Comparison of ENCODE assay signal across 8 mouse cellular contexts in the genomic region with DNA sequence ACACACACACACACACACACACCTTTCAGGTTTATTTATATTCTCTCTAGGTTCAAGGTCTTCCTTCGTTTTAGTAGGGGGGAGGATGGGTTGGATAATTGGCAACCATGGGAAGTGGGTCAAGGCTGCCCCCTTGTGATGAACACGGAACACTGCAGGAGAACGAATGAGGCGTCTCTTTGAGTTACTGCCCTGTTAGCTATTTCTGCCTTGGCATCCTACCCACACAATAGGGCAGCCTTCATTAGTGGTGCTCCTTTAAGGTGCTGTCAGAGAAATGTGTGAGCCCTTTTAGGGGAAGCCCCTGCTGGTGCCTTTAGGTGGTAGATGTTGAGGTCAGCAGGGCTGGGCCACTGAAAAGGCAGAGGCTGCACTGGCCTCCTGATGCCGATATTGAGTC. TPM values are rescaled to one million over a fixed set of nuclear protein-coding genes. Genes with fewer than 3 reads are reported as not detected.
DNase-seq lines count a peak whose midpoint lies in the region; ATAC-seq and TF ChIP-seq lines count a peak whose summit lies in the region.

No protein-coding gene starts in this region.

- no peak overlapping the region for H3K9ac ChIP-seq in forebrain, embryonic 11.5 days (ENCODE audit: low read length)
- no peak overlapping the region for H3K9ac ChIP-seq in forebrain, embryonic 16.5 days (replicated peaks; ENCODE audit: low read depth, low read length)
- H3K9ac ChIP-seq in hindbrain, embryonic 14.5 days: no peak overlapping the region

- 21% methylated on average over 5 of the region's 5 CpGs for WGBS in forebrain, embryonic 11.5 days
- 17% methylated on average over 5 of the region's 5 CpGs for WGBS in forebrain, embryonic 16.5 days
- 29% methylated on average over 5 of the region's 5 CpGs for WGBS in thymus, adult 2 months
- WGBS in hindbrain, embryonic 14.5 days: 24% methylated on average over 5 of the region's 5 CpGs

- peak; percentile 67 for DNase-seq in forebrain, embryonic 11.5 days (ENCODE audit: low spot score)
- peak; percentile 48 for DNase-seq in thymus, adult 2 months
- DNase-seq in thymus, adult 18-20 months: no peak
- DNase-seq in cerebellum, postnatal 36 days: peak; percentile 41 to 45
- peak; percentile 62 for DNase-seq in hindbrain, embryonic 14.5 days (ENCODE audit: low spot score)
- peak; percentile 36 for DNase-seq in lung, postnatal 25 days (ENCODE audit: low spot score)
- DNase-seq in thymus, postnatal 14 days: peak; percentile 52

- H3K4me2 ChIP-seq in forebrain, embryonic 11.5 days (ENCODE audit: low read depth, low read length, severe bottlenecking): no peak overlapping the region
- no peak overlapping the region for H3K4me2 ChIP-seq in forebrain, embryonic 16.5 days (ENCODE audit: low read length)
- H3K4me2 ChIP-seq in hindbrain, embryonic 14.5 days (replicated peaks): no peak overlapping the region

- TF ChIP-seq CTCF in thymus, adult 2 months (IDR thresholded peaks at IDR 0.05; ENCODE audit: borderline replicate concordance, control insufficient read depth, extremely low read depth, insufficient read depth, low read length, poor library complexity): peak; percentile 9; the same call in 1 of the 2 replicates

- no peaks in the 10 kb centered on the region for H3K27me3 ChIP-seq in forebrain, embryonic 11.5 days (ENCODE audit: control insufficient read depth, insufficient read depth, low read length)
- H3K27me3 ChIP-seq in forebrain, embryonic 16.5 days (replicated peaks; ENCODE audit: control insufficient read depth, insufficient read depth, low read length): no peaks in the 10 kb centered on the region
- H3K27me3 ChIP-seq in thymus, adult 2 months (ENCODE audit: control insufficient read depth, insufficient read depth, low read length): no peaks in the 10 kb centered on the region
- H3K27me3 ChIP-seq in hindbrain, embryonic 14.5 days (ENCODE audit: control insufficient read depth, insufficient read depth, low read length): no peaks in the 10 kb centered on the region

- H3K36me3 ChIP-seq in forebrain, embryonic 11.5 days (ENCODE audit: control insufficient read depth, insufficient read depth, low read length): no peaks in the 10 kb centered on the region
- no peaks in the 10 kb centered on the region for H3K36me3 ChIP-seq in forebrain, embryonic 16.5 days (ENCODE audit: control insufficient read depth, insufficient read depth)
- no peaks in the 10 kb centered on the region for H3K36me3 ChIP-seq in thymus, adult 2 months (ENCODE audit: control insufficient read depth, insufficient read depth, low read length)
- no peaks in the 10 kb centered on the region for H3K36me3 ChIP-seq in hindbrain, embryonic 14.5 days (replicated peaks; ENCODE audit: control insufficient read depth, insufficient read depth)

- H3K27ac ChIP-seq in forebrain, embryonic 11.5 days (ENCODE audit: low read depth, low read length): no peak overlapping the region
- H3K27ac ChIP-seq in forebrain, embryonic 16.5 days (ENCODE audit: low read length): no peak overlapping the region
- H3K27ac ChIP-seq in thymus, adult 2 months (ENCODE audit: control insufficient read depth, insufficient read depth, low read length): no peak overlapping the region
- no peak overlapping the region for H3K27ac ChIP-seq in hindbrain, embryonic 14.5 days

- no peak overlapping the region for H3K4me3 ChIP-seq in forebrain, embryonic 11.5 days (ENCODE audit: low read depth, low read length)
- no peak overlapping the region for H3K4me3 ChIP-seq in forebrain, embryonic 16.5 days (replicated peaks; ENCODE audit: low read length)
- H3K4me3 ChIP-seq in thymus, adult 2 months (ENCODE audit: control insufficient read depth, insufficient read depth, low read length): no peak overlapping the region
- H3K4me3 ChIP-seq in hindbrain, embryonic 14.5 days (replicated peaks; ENCODE audit: low read length): no peak overlapping the region

- TF ChIP-seq POLR2A in thymus, adult 2 months (IDR thresholded peaks at IDR 0.05; ENCODE audit: control insufficient read depth, extremely low read depth, insufficient read depth, low read length, poor library complexity): no peak

- no peaks in the 10 kb centered on the region for H3K4me1 ChIP-seq in forebrain, embryonic 11.5 days (replicated peaks; ENCODE audit: control insufficient read depth, insufficient read depth, low read length)
- peaks cover 21% of the 10 kb centered on the region for H3K4me1 ChIP-seq in forebrain, embryonic 16.5 days (replicated peaks; ENCODE audit: control insufficient read depth, insufficient read depth, low read length)
- peaks cover 50% of the 10 kb centered on the region for H3K4me1 ChIP-seq in thymus, adult 2 months (replicated peaks; ENCODE audit: control insufficient read depth, insufficient read depth, low read length)
- peaks cover 14% of the 10 kb centered on the region for H3K4me1 ChIP-seq in hindbrain, embryonic 14.5 days (replicated peaks; ENCODE audit: control insufficient read depth, insufficient read depth, low read length)

- no peaks in the 10 kb centered on the region for H3K9me3 ChIP-seq in forebrain, embryonic 11.5 days (ENCODE audit: control insufficient read depth, low read length)
- H3K9me3 ChIP-seq in forebrain, embryonic 16.5 days (ENCODE audit: control insufficient read depth, low read length): no peaks in the 10 kb centered on the region
- no peaks in the 10 kb centered on the region for H3K9me3 ChIP-seq in hindbrain, embryonic 14.5 days (ENCODE audit: control insufficient read depth, low read length)

- peak; percentile 68 for ATAC-seq in forebrain, embryonic 11.5 days (replicated peaks; ENCODE audit: low FRiP score)
- no peak for ATAC-seq in forebrain, embryonic 16.5 days
- no peak for ATAC-seq in hindbrain, embryonic 14.5 days (ENCODE audit: low FRiP score)

RNA-seq across cellular contexts. Expression of a gene that starts 8.7 kb away (rescaled TPM):
- not detected in 2 replicates for polyA plus RNA-seq in forebrain, embryonic 11.5 days (2014; fragmentation: Nextera tagmentation; extraction: Ambion mirVana)
- polyA plus RNA-seq in forebrain, embryonic 16.5 days (2015; fragmentation: Nextera tagmentation; extraction: Ambion mirVana): not detected in 2 replicates
- polyA plus RNA-seq in thymus, adult 2 months (2012; rRNA removed): 1.7 and 2.7 TPM in 2 replicates
- not detected in 2 replicates for polyA plus RNA-seq in hindbrain, embryonic 14.5 days (2014; fragmentation: Nextera tagmentation; extraction: Ambion mirVana)

RNA-seq across cellular contexts. Expression of a gene that starts 29.9 kb away (rescaled TPM):
- not detected in 2 replicates for polyA plus RNA-seq in forebrain, embryonic 11.5 days (2014; fragmentation: Nextera tagmentation; extraction: Ambion mirVana)
- polyA plus RNA-seq in forebrain, embryonic 16.5 days (2015; fragmentation: Nextera tagmentation; extraction: Ambion mirVana): not detected in 2 replicates
- polyA plus RNA-seq in thymus, adult 2 months (2012; rRNA removed): 0.54 and 0.75 TPM in 2 replicates
- polyA plus RNA-seq in hindbrain, embryonic 14.5 days (2014; fragmentation: Nextera tagmentation; extraction: Ambion mirVana): not detected in 2 replicates

Comparison
In these comparisons a context has a peak if more than half of its experiments do, and no peak if none do; other contexts are left out.
1. DNase-seq: peak in forebrain, embryonic 11.5 days (single experiment), thymus, adult 2 months (single experiment), cerebellum, postnatal 36 days (2 of 2), hindbrain, embryonic 14.5 days (single experiment), lung, postnatal 25 days (single experiment) and thymus, postnatal 14 days (single experiment); none in thymus, adult 18-20 months (0 of 2).